Mouse (Mus musculus) heart, embryonic 14.5 days (tissue): ENCODE data around the gene Ftcd. TPM values are rescaled to one million over a fixed set of nuclear protein-coding genes. Genes with fewer than 3 reads are reported as not detected.

Experiments
- ATAC-seq: fragments of 200-750 bp; cut with Nextera tagmentation; 2 replicates; pipeline ENCODE4 v1.8.0; 2017; ENCODE audit warnings: low read depth, moderate TSS enrichment; ENCODE audit not compliant: insufficient number of reproducible peaks, insufficient read depth, low FRiP score
- H3K27ac ChIP-seq, 2 experiments: fragments of 200-500 bp in 1 of 2; fragments of 300-500 bp in 1 of 2; sonication (generic) in 1 of 2; replicated peaks in 1 of 2; 2 replicates each; pipeline ENCODE4 v1.5.1; 2012 to 2014; ENCODE audit warnings: low read depth in 2 of 2, low read length in 2 of 2, control low read depth in 1 of 2, mild to moderate bottlenecking in 1 of 2, mixed read lengths in 1 of 2; ENCODE audit not compliant: control insufficient read depth in 1 of 2, insufficient read depth in 1 of 2
- H3K27me3 ChIP-seq: fragments of 300-500 bp; sonication (generic); 2 replicates; pipeline ENCODE4 v1.6.1; 2014; ENCODE audit warnings: mild to moderate bottlenecking, low read length, control low read depth; ENCODE audit not compliant: control insufficient read depth, insufficient read depth
- H3K36me3 ChIP-seq: fragments of 300-500 bp; sonication (generic); 2 replicates; pipeline ENCODE4 v1.6.1; 2014; ENCODE audit warnings: mild to moderate bottlenecking, control low read depth, low read length, mixed read lengths; ENCODE audit not compliant: control insufficient read depth, insufficient read depth
- H3K4me1 ChIP-seq, 2 experiments: fragments of 200-500 bp in 1 of 2; fragments of 300-500 bp in 1 of 2; sonication (generic) in 1 of 2; 2 replicates each; pipeline ENCODE4 v1.6.1; 2012 to 2014; ENCODE audit warnings: low read length in 2 of 2, control low read depth in 1 of 2, mixed read lengths in 1 of 2; ENCODE audit not compliant: control insufficient read depth in 2 of 2, insufficient read depth in 2 of 2
- H3K4me2 ChIP-seq: fragments of 300-500 bp; sonication (generic); 2 replicates; pipeline ENCODE4 v1.6.1; 2014; ENCODE audit warnings: mild to moderate bottlenecking, low read length
- H3K4me3 ChIP-seq, 2 experiments: fragments of 200-500 bp in 1 of 2; fragments of 300-500 bp in 1 of 2; sonication (generic) in 1 of 2; 2 replicates each; pipeline ENCODE4 v1.5.1; 2012 to 2014; ENCODE audit warnings: low read length in 2 of 2, mild to moderate bottlenecking in 2 of 2, control low read depth in 1 of 2, low read depth in 1 of 2, moderate library complexity in 1 of 2; ENCODE audit not compliant: control insufficient read depth in 1 of 2, insufficient read depth in 1 of 2
- H3K9ac ChIP-seq: fragments of 300-500 bp; sonication (generic); 2 replicates; pipeline ENCODE4 v1.6.1; 2014; ENCODE audit warnings: mild to moderate bottlenecking, low read length
- H3K9me3 ChIP-seq: fragments of 300-500 bp; sonication (generic); 2 replicates; pipeline ENCODE4 v1.6.1; 2016; ENCODE audit warnings: low read length, control low read depth; ENCODE audit not compliant: control insufficient read depth
- WGBS: fragments of 180-500 bp; shearing (Covaris S2); extraction: QIAGEN DNeasy Blood & Tissue Kit; methylation state at CpG from one replicate; pipeline ENCODE4 v1.1.7; 2014; 5-methylcytosine and 5-hydroxymethylcytosine counted together
- polyA plus RNA-seq: library from polyadenylated mRNA; unstranded; fragments of >200 nt; fragmentation: Nextera tagmentation; extraction: Ambion mirVana; gene quantifications from 2 replicates; pipeline ENCODE4 v1.2.1, GENCODE M21; 2014

Ftcd gene
- polyA plus RNA-seq, 1 experiment from 2014 or later: 2.4 TPM

DNA sequence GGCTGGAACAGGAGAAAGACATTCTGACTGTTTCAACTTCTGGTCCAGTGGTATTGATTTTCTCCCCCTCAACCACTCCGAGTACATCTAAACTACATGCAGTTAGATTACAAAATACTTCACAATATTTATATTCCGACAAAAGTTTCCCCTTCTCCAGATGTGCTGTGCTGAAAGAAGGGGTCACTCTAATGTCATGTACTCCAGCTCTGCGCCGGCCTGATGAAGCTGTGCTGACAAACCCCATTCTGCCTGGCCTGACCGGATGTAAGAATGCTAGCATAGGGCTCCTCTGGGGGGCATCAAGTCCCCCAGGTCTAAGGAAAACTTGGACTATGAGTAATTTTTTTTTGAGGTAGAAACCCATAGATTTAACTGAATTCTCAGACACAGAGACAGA is 52.3 kb downstream of the Ftcd start:
- no peak for ATAC-seq
- no peak overlapping the region for H3K27ac ChIP-seq
- peaks cover 6 to 7% of the 10 kb centered on the region in 2 experiments for H3K4me1 ChIP-seq

DNA sequence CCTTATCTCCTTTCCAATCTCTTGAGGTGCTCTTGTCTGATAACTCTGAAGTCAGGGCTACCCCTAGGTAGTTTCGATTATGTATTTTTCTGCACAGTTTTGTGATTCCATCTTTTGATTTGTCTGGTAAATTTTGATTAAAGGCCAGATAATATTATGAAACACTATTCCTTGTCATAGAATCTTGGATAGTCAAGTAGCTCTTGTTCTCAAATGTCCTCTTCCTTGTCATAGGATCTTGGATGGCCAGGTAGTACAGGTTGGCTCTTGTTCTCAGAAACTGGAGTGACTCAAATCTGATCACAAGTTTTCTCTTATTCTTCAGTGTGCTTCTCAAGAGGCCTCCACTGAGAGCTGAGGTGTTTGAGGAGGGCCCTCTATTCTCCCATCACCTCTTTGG is 55.2 kb downstream of the Ftcd start:
- no peak for ATAC-seq
- Histone ChIP-seq H3K4me3 (no peak overlapping the region), H3K9ac (no peak overlapping the region), H3K4me2 (no peak overlapping the region), H3K27me3 (no peaks in the 10 kb centered on the region), H3K36me3 (no peaks in the 10 kb centered on the region), H3K4me1 (peaks cover 10 to 11% of the 10 kb centered on the region in 2 experiments; a peak in 3 of 4 replicates), H3K27ac (no peak overlapping the region), H3K9me3 (no peaks in the 10 kb centered on the region)
- 78% methylated on average over 1 of the region's 1 CpGs for WGBS

More for the DNA sequence above, 52.3 kb downstream of the Ftcd start:
- no peaks in the 10 kb centered on the region for H3K27me3 ChIP-seq
- no peak overlapping the region for H3K4me2 ChIP-seq
- H3K9me3 ChIP-seq: no peaks in the 10 kb centered on the region
- H3K36me3 ChIP-seq: no peaks in the 10 kb centered on the region
- 85% methylated on average over 5 of the region's 5 CpGs for WGBS
- no peak overlapping the region for H3K9ac ChIP-seq
- H3K4me3 ChIP-seq: no peak overlapping the region

DNA sequence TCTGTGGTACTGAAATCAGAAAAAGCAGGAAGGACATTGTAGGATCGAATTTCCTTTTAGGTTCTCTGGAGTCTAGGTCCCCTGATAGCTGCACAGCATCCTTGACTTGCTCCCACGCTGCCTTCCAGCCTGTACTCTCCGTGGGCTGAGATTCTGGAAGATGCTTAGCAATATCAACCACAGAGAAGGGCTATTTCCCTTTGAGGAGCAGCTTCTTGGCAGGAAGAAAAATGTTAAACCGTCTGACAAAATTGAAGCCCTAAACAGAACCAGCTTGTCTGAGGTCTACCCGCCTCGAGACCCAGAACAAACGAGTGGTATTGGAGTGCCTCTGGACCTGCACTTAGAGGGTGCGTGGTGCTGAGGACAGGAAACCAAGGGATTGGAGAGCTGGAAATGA is 57.2 kb downstream of the Ftcd start:
- WGBS: 61% methylated on average over 8 of the region's 8 CpGs
- no peak overlapping the region for H3K27ac ChIP-seq

DNA sequence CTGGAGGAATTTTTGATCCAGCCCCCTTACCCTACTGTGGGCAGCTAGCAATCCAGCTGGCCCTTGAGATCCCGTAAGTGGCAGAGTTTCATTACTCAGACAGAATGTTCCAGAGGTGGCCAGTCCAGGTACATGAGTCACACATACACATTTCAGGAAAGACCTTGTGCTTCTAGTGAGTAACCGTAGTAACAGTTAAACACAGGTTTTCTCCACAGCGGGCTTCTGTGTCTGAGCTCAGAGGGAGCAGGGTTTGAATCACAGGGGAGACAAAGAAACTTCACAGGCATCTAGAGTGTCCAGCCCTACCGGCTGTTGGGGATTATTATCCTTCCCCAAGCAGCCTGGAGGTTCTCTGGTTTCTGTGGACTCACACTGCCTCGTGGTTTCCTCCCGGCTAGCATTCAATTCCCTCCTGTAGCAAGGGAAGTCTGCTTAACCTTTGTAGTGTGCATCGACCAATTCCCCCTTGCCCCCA is 58.7 kb downstream of the Ftcd start:
- Histone ChIP-seq H3K36me3 (no peaks in the 10 kb centered on the region), H3K27me3 (no peaks in the 10 kb centered on the region), H3K4me1 (peaks cover 11 to 14% of the 10 kb centered on the region in 2 experiments; a peak in 3 of 4 replicates), H3K9me3 (no peaks in the 10 kb centered on the region), H3K4me3 (no peak overlapping the region), H3K9ac (no peak overlapping the region), H3K4me2 (no peak overlapping the region), H3K27ac (no peak overlapping the region)
- ATAC-seq: no peak
- 57% methylated on average over 7 of the region's 7 CpGs for WGBS

More for the DNA sequence above, 57.2 kb downstream of the Ftcd start:
- ATAC-seq: no peak
- H3K4me3 ChIP-seq: no peak overlapping the region
- no peaks in the 10 kb centered on the region for H3K9me3 ChIP-seq
- peaks cover 11 to 14% of the 10 kb centered on the region in 2 experiments; a peak in 3 of 4 replicates for H3K4me1 ChIP-seq
- no peak overlapping the region for H3K9ac ChIP-seq
- no peaks in the 10 kb centered on the region for H3K27me3 ChIP-seq
- no peak overlapping the region for H3K4me2 ChIP-seq
- H3K36me3 ChIP-seq: no peaks in the 10 kb centered on the region

GRCm38 (mm10) chr10:76634584-76634983 is 59.1 kb downstream of the Ftcd start:
- 62% methylated on average over 5 of the region's 5 CpGs for WGBS
- no peak overlapping the region for H3K9ac ChIP-seq
- no peaks in the 10 kb centered on the region for H3K9me3 ChIP-seq
- no peak overlapping the region for H3K4me3 ChIP-seq
- no peaks in the 10 kb centered on the region for H3K27me3 ChIP-seq
- H3K36me3 ChIP-seq: no peaks in the 10 kb centered on the region
- H3K4me2 ChIP-seq: no peak overlapping the region
- ATAC-seq: no peak
- peaks cover 11 to 14% of the 10 kb centered on the region in 2 experiments; a peak in 3 of 4 replicates for H3K4me1 ChIP-seq
- no peak overlapping the region for H3K27ac ChIP-seq

DNA sequence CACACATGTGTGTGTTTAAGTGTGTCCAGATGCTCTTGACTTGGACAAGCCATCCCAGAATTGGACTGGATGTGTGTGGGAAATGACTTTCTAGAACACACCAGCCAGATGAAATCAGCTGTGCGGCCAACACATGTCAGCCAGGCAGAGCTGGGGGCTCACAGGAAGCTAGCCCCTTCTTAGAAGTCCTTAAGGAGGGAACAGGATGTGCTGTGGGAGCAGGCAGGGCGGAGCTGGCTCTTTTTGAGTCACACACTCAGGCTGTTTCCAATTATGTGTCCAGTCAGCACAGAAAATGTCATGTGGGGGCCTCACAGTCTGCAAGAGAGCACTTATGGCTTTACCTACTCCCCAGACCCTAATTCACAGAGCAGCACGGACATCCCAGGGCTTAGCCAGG is 60.6 kb downstream of the Ftcd start:
- no peaks in the 10 kb centered on the region for H3K36me3 ChIP-seq
- ATAC-seq: no peak
- peaks cover 11 to 14% of the 10 kb centered on the region in 2 experiments; a peak in 3 of 4 replicates for H3K4me1 ChIP-seq
- no peaks in the 10 kb centered on the region for H3K27me3 ChIP-seq
- WGBS: 65% methylated on average over 3 of the region's 3 CpGs
- no peak overlapping the region for H3K4me2 ChIP-seq
- 0 out of 4 replicates have a peak overlapping the region, but pooled peaks of 1 of the 2 experiments have one; percentile 37 for H3K27ac ChIP-seq
- H3K4me3 ChIP-seq: no peak overlapping the region
- no peak overlapping the region for H3K9ac ChIP-seq
- H3K9me3 ChIP-seq: no peaks in the 10 kb centered on the region

DNA sequence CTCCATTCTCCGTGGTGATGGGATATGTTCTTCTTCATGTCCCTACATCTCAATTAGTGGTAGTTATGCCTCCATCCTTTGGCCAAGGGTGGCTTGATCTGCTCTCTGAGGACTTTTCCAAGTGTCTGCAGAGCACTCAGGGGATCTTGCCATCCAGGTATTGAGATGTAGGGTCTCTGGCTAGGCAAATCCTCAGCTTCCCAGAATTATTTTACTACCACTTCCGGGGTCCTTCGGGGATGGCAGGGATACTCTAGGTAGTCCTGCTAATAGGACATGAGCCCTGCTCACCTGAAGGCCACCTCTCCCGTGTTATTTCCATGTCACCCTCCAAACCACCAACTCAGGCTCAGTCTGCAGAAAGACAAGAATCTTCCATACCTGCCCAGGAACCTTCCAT is 61.2 kb downstream of the Ftcd start:
- H3K9ac ChIP-seq: no peak overlapping the region
- H3K27me3 ChIP-seq: no peaks in the 10 kb centered on the region
- H3K4me2 ChIP-seq: no peak overlapping the region
- WGBS: 83% methylated on average over 4 of the region's 4 CpGs
- H3K36me3 ChIP-seq: no peaks in the 10 kb centered on the region
- H3K27ac ChIP-seq: no peak overlapping the region
- no peak for ATAC-seq
- peaks cover 11 to 14% of the 10 kb centered on the region in 2 experiments; a peak in 3 of 4 replicates for H3K4me1 ChIP-seq
- H3K4me3 ChIP-seq: no peak overlapping the region
- no peaks in the 10 kb centered on the region for H3K9me3 ChIP-seq
